Mouse (Mus musculus): ENCODE results near the gene Arhgef7. TPM values are rescaled to one million over a fixed set of nuclear protein-coding genes. Genes with fewer than 3 reads are reported as not detected.

Arhgef7 gene
- polyA plus RNA-seq, 1 experiment from 2014 or later, result 31.6 TPM

GRCm38 (mm10) chr8:11701033-11701362 lies 26.5 kb upstream of the Arhgef7 start, which contains the start of gene 1700016D06Rik:
Gene 1700016D06Rik, minus strand, starts transcription at chr8:11701063.
- 50% methylated on average over 6 of the region's 6 CpGs for WGBS
- H3K9ac ChIP-seq (replicated peaks; ENCODE audit: low read depth), result no peak within 1 kb of the TSS
- H3K27me3 ChIP-seq (replicated peaks; ENCODE audit: insufficient read depth, low read length), result no peaks in the 10 kb centered on the region
- no peak within 1 kb of the TSS for H3K27ac ChIP-seq (ENCODE audit: low read length)
- no peaks in the 10 kb centered on the region for H3K4me1 ChIP-seq (ENCODE audit: insufficient read depth, low read depth, low read length)
- no peaks in the 10 kb centered on the region for H3K9me3 ChIP-seq (ENCODE audit: low read length)
- TF ChIP-seq CTCF (IDR thresholded peaks at IDR 0.05), result no peak
- TF ChIP-seq EP300 (IDR thresholded peaks at IDR 0.05), result no peak
- no peak for ATAC-seq
- no peak for DNase-seq (ENCODE audit: low spot score)
- no peaks in the 10 kb centered on the region for H3K36me3 ChIP-seq (ENCODE audit: insufficient read depth, low read length)
- H3K4me2 ChIP-seq (replicated peaks; ENCODE audit: low read depth, low read length), result no peak within 1 kb of the TSS
- H3K4me3 ChIP-seq (ENCODE audit: low read depth, low read length), result no peak within 1 kb of the TSS

- no peak for ATAC-seq
- 76% methylated on average over 6 of the region's 6 CpGs for WGBS
- no peak overlapping the region for H3K4me2 ChIP-seq (replicated peaks; ENCODE audit: low read depth, low read length)
These were observed 26.1 kb upstream of the Arhgef7 start for GRCm38 (mm10) chr8:11701428-11701827.

GRCm38 (mm10) chr8:11703789-11704188 lies 23.7 kb upstream of the Arhgef7 start:
- WGBS, result 69% methylated on average over 5 of the region's 5 CpGs
- no peak for ATAC-seq
- H3K9ac ChIP-seq (replicated peaks; ENCODE audit: low read depth), result no peak overlapping the region

More at GRCm38 (mm10) chr8:11701428-11701827, 26.1 kb upstream of the Arhgef7 start:
- H3K4me3 ChIP-seq (ENCODE audit: low read depth, low read length), result no peak overlapping the region
- no peak for TF ChIP-seq EP300 (IDR thresholded peaks at IDR 0.05)
- no peak for TF ChIP-seq CTCF (IDR thresholded peaks at IDR 0.05)
- no peaks in the 10 kb centered on the region for H3K27me3 ChIP-seq (replicated peaks; ENCODE audit: insufficient read depth, low read length)
- no peaks in the 10 kb centered on the region for H3K36me3 ChIP-seq (ENCODE audit: insufficient read depth, low read length)
- H3K4me1 ChIP-seq (ENCODE audit: insufficient read depth, low read depth, low read length), result no peaks in the 10 kb centered on the region
- no peak for DNase-seq (ENCODE audit: low spot score)
- no peaks in the 10 kb centered on the region for H3K9me3 ChIP-seq (ENCODE audit: low read length)
- no peak overlapping the region for H3K9ac ChIP-seq (replicated peaks; ENCODE audit: low read depth)
- H3K27ac ChIP-seq (ENCODE audit: low read length), result no peak overlapping the region

GRCm38 (mm10) chr8:11704716-11705420 lies 22.7 kb upstream of the Arhgef7 start:
- Histone ChIP-seq H3K9me3 (ENCODE audit: low read length) (no peaks in the 10 kb centered on the region), H3K4me1 (ENCODE audit: insufficient read depth, low read depth, low read length) (no peaks in the 10 kb centered on the region), H3K36me3 (ENCODE audit: insufficient read depth, low read length) (no peaks in the 10 kb centered on the region), H3K4me2 (replicated peaks; ENCODE audit: low read depth, low read length) (no peak overlapping the region), H3K9ac (replicated peaks; ENCODE audit: low read depth) (no peak overlapping the region), H3K27ac (ENCODE audit: low read length) (no peak overlapping the region), H3K4me3 (ENCODE audit: low read depth, low read length) (no peak overlapping the region), H3K27me3 (replicated peaks; ENCODE audit: insufficient read depth, low read length) (no peaks in the 10 kb centered on the region)
- DNase-seq (ENCODE audit: low spot score), result no peak
- no peak for ATAC-seq
- TF ChIP-seq EP300 (IDR thresholded peaks at IDR 0.05) (no peak), CTCF (IDR thresholded peaks at IDR 0.05) (no peak)
- WGBS, result 64% methylated on average over 6 of the region's 6 CpGs

More at GRCm38 (mm10) chr8:11703789-11704188, 23.7 kb upstream of the Arhgef7 start:
- DNase-seq (ENCODE audit: low spot score), result no peak
- Histone ChIP-seq H3K27me3 (replicated peaks; ENCODE audit: insufficient read depth, low read length) (no peaks in the 10 kb centered on the region), H3K27ac (ENCODE audit: low read length) (no peak overlapping the region), H3K36me3 (ENCODE audit: insufficient read depth, low read length) (no peaks in the 10 kb centered on the region), H3K4me2 (replicated peaks; ENCODE audit: low read depth, low read length) (no peak overlapping the region), H3K4me3 (ENCODE audit: low read depth, low read length) (no peak overlapping the region), H3K9me3 (ENCODE audit: low read length) (no peaks in the 10 kb centered on the region), H3K4me1 (ENCODE audit: insufficient read depth, low read depth, low read length) (no peaks in the 10 kb centered on the region)
- TF ChIP-seq EP300 (IDR thresholded peaks at IDR 0.05), result no peak
- TF ChIP-seq CTCF (IDR thresholded peaks at IDR 0.05), result no peak

DNA sequence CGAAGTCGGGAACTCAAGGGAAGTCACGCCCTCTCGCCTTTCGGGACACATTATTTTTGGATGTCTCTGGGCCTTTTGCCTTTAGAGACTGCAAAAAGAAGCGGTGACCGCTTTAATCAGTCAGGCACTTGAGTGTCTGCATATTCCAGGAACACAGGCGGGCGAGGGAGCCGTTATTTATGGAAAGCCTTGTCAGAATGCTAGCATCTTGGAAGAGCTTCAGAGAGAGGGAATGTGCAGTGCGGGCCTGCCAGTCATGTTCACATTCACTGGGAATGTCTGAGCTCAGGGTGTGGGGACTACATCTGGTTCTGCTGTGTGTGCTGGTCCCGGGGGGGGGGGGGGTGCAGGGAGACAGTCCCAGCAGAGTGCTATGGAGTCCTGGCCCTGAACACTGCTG lies 21.7 kb upstream of the Arhgef7 start:
- Histone ChIP-seq H3K27ac (ENCODE audit: low read length) (0 out of 2 replicates have a peak overlapping the region, but pooled peaks have one; percentile 17), H3K9ac (replicated peaks; ENCODE audit: low read depth) (no peak overlapping the region), H3K27me3 (replicated peaks; ENCODE audit: insufficient read depth, low read length) (no peaks in the 10 kb centered on the region), H3K4me2 (replicated peaks; ENCODE audit: low read depth, low read length) (no peak overlapping the region), H3K9me3 (ENCODE audit: low read length) (no peaks in the 10 kb centered on the region), H3K4me3 (ENCODE audit: low read depth, low read length) (no peak overlapping the region), H3K36me3 (ENCODE audit: insufficient read depth, low read length) (no peaks in the 10 kb centered on the region), H3K4me1 (ENCODE audit: insufficient read depth, low read depth, low read length) (no peaks in the 10 kb centered on the region)
- 67% methylated on average over 11 of the region's 12 CpGs for WGBS
- TF ChIP-seq CTCF (IDR thresholded peaks at IDR 0.05) (no peak), EP300 (IDR thresholded peaks at IDR 0.05) (peak; percentile 58; the same call in 1 of the 2 replicates)
- DNase-seq (ENCODE audit: low spot score), result peak; percentile 63
- peak; percentile 88 for ATAC-seq

DNA sequence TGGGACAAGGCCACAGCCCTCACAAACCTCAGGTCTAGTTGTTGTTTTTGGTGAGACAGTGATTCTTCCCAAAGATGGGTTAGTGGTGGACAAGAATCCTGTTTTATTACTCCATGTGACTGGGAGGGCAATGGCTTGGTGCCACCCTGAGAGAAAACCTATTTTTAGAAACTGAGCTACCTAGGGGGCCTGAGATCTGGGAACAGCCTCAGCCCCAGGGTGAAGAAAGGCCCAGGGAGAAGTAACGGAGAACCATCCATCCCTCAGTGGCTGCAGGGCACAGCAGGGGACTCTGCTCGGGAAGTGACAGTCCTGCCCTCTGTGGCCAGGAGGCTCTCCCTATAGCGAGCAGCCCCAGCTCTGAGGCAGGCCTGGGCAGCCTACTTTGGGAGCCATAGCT lies 19.8 kb upstream of the Arhgef7 start:
- DNase-seq (ENCODE audit: low spot score), result no peak
- H3K4me1 ChIP-seq (ENCODE audit: insufficient read depth, low read depth, low read length), result no peaks in the 10 kb centered on the region
- H3K4me2 ChIP-seq (replicated peaks; ENCODE audit: low read depth, low read length), result no peak overlapping the region
- no peaks in the 10 kb centered on the region for H3K27me3 ChIP-seq (replicated peaks; ENCODE audit: insufficient read depth, low read length)
- no peak for ATAC-seq
- 43% methylated on average over 3 of the region's 3 CpGs for WGBS
- H3K9ac ChIP-seq (replicated peaks; ENCODE audit: low read depth), result no peak overlapping the region
- H3K36me3 ChIP-seq (ENCODE audit: insufficient read depth, low read length), result no peaks in the 10 kb centered on the region
- TF ChIP-seq EP300 (IDR thresholded peaks at IDR 0.05) (no peak), CTCF (IDR thresholded peaks at IDR 0.05) (no peak)
- no peak overlapping the region for H3K4me3 ChIP-seq (ENCODE audit: low read depth, low read length)
- no peak overlapping the region for H3K27ac ChIP-seq (ENCODE audit: low read length)
- no peaks in the 10 kb centered on the region for H3K9me3 ChIP-seq (ENCODE audit: low read length)
